ENCODE assay signal across 16 mouse cellular contexts in genomic region chr11:107222531-107223168, GRCm38 (mm10). TPM values are rescaled to one million over a fixed set of nuclear protein-coding genes. Genes with fewer than 3 reads are reported as not detected.
DNase-seq lines count a peak whose midpoint lies in the region; ATAC-seq and TF ChIP-seq lines count a peak whose summit lies in the region.
"Had no signal": no experiment of that assay in that cellular context is flagged by ENCODE, and none has a peak within 500 bp of the region (broad histone marks: within the 10 kb centered on the region; RNA-seq: fewer than 3 reads in every experiment).

No protein-coding gene starts in this region.

- DNase-seq in heart, adult 2 months, result no peak
- DNase-seq in heart, postnatal 4 days, result no peak
- DNase-seq in hindbrain, embryonic 14.5 days (ENCODE audit: low spot score), result no peak
- DNase-seq in hindbrain, embryonic 11.5 days (ENCODE audit: low spot score), result no peak
- DNase-seq in embryonic facial prominence, embryonic 14.5 days (ENCODE audit: low spot score), result peak; percentile 22
- no peak for DNase-seq in testis, postnatal 10 days (ENCODE audit: low spot score)
- no peak for DNase-seq in adrenal gland, adult 8-10 months
- DNase-seq: adrenal gland, adult 2 months; cerebellum, adult 9-10 months; gastrocnemius, postnatal 36 days; liver; lung, adult 18-20 months had no signal

- peaks cover 8% of the 10 kb centered on the region; the same call in 1 of the 2 replicates for H3K36me3 ChIP-seq in heart, adult 2 months (ENCODE audit: control insufficient read depth, insufficient read depth, low read length)
- no peaks in the 10 kb centered on the region; the same call in 1 of the 2 replicates for H3K36me3 ChIP-seq in hindbrain, embryonic 14.5 days (replicated peaks; ENCODE audit: control insufficient read depth, insufficient read depth)
- no peaks in the 10 kb centered on the region for H3K36me3 ChIP-seq in hindbrain, embryonic 11.5 days (ENCODE audit: control insufficient read depth, insufficient read depth, low read length)
- peaks cover 11% of the 10 kb centered on the region; the same call in 1 of the 2 replicates for H3K36me3 ChIP-seq in embryonic facial prominence, embryonic 14.5 days (ENCODE audit: control insufficient read depth, insufficient read depth, low read length)
- peaks cover 7% of the 10 kb centered on the region; the same call in 1 of the 2 replicates for H3K36me3 ChIP-seq in midbrain, embryonic 12.5 days

- H3K27ac ChIP-seq in heart, adult 2 months, result 0 out of 2 replicates have a peak overlapping the region, but pooled peaks have one; percentile 2
- 0 out of 2 replicates have a peak overlapping the region, but pooled peaks have one; percentile 43 for H3K27ac ChIP-seq in hindbrain, embryonic 14.5 days
- no peak overlapping the region for H3K27ac ChIP-seq in hindbrain, embryonic 11.5 days (ENCODE audit: low read depth, low read length)
- peak overlapping the region; percentile 18 for H3K27ac ChIP-seq in embryonic facial prominence, embryonic 14.5 days (replicated peaks; ENCODE audit: low read depth, low read length)
- 0 out of 2 replicates have a peak overlapping the region, but pooled peaks have one; percentile 44 for H3K27ac ChIP-seq in midbrain, embryonic 12.5 days (replicated peaks)
- H3K27ac ChIP-seq: left cerebral cortex, adult 2 months had no signal

- no peaks in the 10 kb centered on the region for H3K27me3 ChIP-seq in heart, adult 2 months (ENCODE audit: control insufficient read depth, insufficient read depth, low read length)
- H3K27me3 ChIP-seq in hindbrain, embryonic 14.5 days (ENCODE audit: control insufficient read depth, insufficient read depth, low read length), result no peaks in the 10 kb centered on the region
- no peaks in the 10 kb centered on the region for H3K27me3 ChIP-seq in hindbrain, embryonic 11.5 days (ENCODE audit: control insufficient read depth, insufficient read depth, low read length)
- H3K27me3 ChIP-seq in embryonic facial prominence, embryonic 14.5 days (replicated peaks; ENCODE audit: control insufficient read depth, insufficient read depth, low read length), result no peaks in the 10 kb centered on the region
- H3K27me3 ChIP-seq in midbrain, embryonic 12.5 days, result no peaks in the 10 kb centered on the region

- TF ChIP-seq CTCF in heart, adult 2 months (IDR thresholded peaks at IDR 0.05), result no peak

- H3K9me3 ChIP-seq in hindbrain, embryonic 14.5 days (ENCODE audit: control insufficient read depth, low read length), result no peaks in the 10 kb centered on the region
- H3K9me3 ChIP-seq in hindbrain, embryonic 11.5 days (ENCODE audit: control insufficient read depth, low read length), result no peaks in the 10 kb centered on the region
- H3K9me3 ChIP-seq in embryonic facial prominence, embryonic 14.5 days (ENCODE audit: control insufficient read depth, low read length), result no peaks in the 10 kb centered on the region
- no peaks in the 10 kb centered on the region for H3K9me3 ChIP-seq in midbrain, embryonic 12.5 days

- H3K4me3 ChIP-seq in heart, adult 2 months, result no peak overlapping the region
- H3K4me3 ChIP-seq in hindbrain, embryonic 14.5 days (replicated peaks; ENCODE audit: low read length), result no peak overlapping the region
- no peak overlapping the region for H3K4me3 ChIP-seq in hindbrain, embryonic 11.5 days (ENCODE audit: low read depth, low read length)
- H3K4me3 ChIP-seq in embryonic facial prominence, embryonic 14.5 days (ENCODE audit: low read depth, low read length), result no peak overlapping the region
- no peak overlapping the region for H3K4me3 ChIP-seq in midbrain, embryonic 12.5 days
- H3K4me3 ChIP-seq: layer of hippocampus, adult 2 months; left cerebral cortex, adult 2 months had no signal

- H3K4me1 ChIP-seq in heart, adult 2 months (ENCODE audit: control insufficient read depth, insufficient read depth, low read length), result peaks cover 7% of the 10 kb centered on the region
- H3K4me1 ChIP-seq in hindbrain, embryonic 14.5 days (replicated peaks; ENCODE audit: control insufficient read depth, insufficient read depth, low read length), result peaks cover 7% of the 10 kb centered on the region; the same call in 1 of the 2 replicates
- no peaks in the 10 kb centered on the region for H3K4me1 ChIP-seq in hindbrain, embryonic 11.5 days (replicated peaks; ENCODE audit: control insufficient read depth, insufficient read depth, low read length)
- H3K4me1 ChIP-seq in embryonic facial prominence, embryonic 14.5 days (ENCODE audit: control insufficient read depth, insufficient read depth, low read length), result peaks cover 4% of the 10 kb centered on the region; the same call in 1 of the 2 replicates
- peaks cover 12% of the 10 kb centered on the region; the same call in 1 of the 2 replicates for H3K4me1 ChIP-seq in midbrain, embryonic 12.5 days

- H3K79me2 ChIP-seq in heart, adult 2 months (replicated peaks; ENCODE audit: control insufficient read depth, insufficient read depth, low read length), result no peaks in the 10 kb centered on the region

- H3K9ac ChIP-seq in heart, adult 2 months (ENCODE audit: low read depth, low read length), result no peak overlapping the region
- H3K9ac ChIP-seq in hindbrain, embryonic 14.5 days, result no peak overlapping the region
- no peak overlapping the region for H3K9ac ChIP-seq in hindbrain, embryonic 11.5 days (ENCODE audit: low read depth, low read length)
- no peak overlapping the region for H3K9ac ChIP-seq in embryonic facial prominence, embryonic 14.5 days (ENCODE audit: low read depth, low read length)
- no peak overlapping the region for H3K9ac ChIP-seq in midbrain, embryonic 12.5 days (replicated peaks)

- TF ChIP-seq POLR2A in heart, adult 2 months (IDR thresholded peaks at IDR 0.05; ENCODE audit: insufficient read depth, low read depth, low read length), result no peak

- H3K4me2 ChIP-seq in hindbrain, embryonic 14.5 days (replicated peaks), result no peak overlapping the region
- H3K4me2 ChIP-seq in hindbrain, embryonic 11.5 days (replicated peaks; ENCODE audit: low read depth, low read length), result no peak overlapping the region
- no peak overlapping the region for H3K4me2 ChIP-seq in embryonic facial prominence, embryonic 14.5 days (ENCODE audit: low read depth, low read length)
- no peak overlapping the region; the same call in 1 of the 2 replicates for H3K4me2 ChIP-seq in midbrain, embryonic 12.5 days (replicated peaks)

- ATAC-seq in hindbrain, embryonic 14.5 days (ENCODE audit: low FRiP score), result no peak
- ATAC-seq in hindbrain, embryonic 11.5 days (ENCODE audit: low FRiP score), result no peak
- no peak for ATAC-seq in embryonic facial prominence, embryonic 14.5 days (ENCODE audit: low read depth)
- ATAC-seq in midbrain, embryonic 12.5 days (ENCODE audit: low FRiP score, low read depth), result no peak
- ATAC-seq: inflammation-experienced regulatory T-cells, adult 6 months had no signal

- no peak for TF ChIP-seq EP300 in heart, adult 2 months (IDR thresholded peaks at IDR 0.05; ENCODE audit: insufficient read depth, low read depth, low read length)

- intact Hi-C loops in heart, adult 2 months (cut with DNase I), result loop anchor here (5.0 kb wide), 1 partner anchor 35 kb away; no protein-coding TSS in a partner anchor

- 56% methylated on average over 12 of the region's 12 CpGs for WGBS in heart, adult 2 months
- WGBS in hindbrain, embryonic 14.5 days, result 63% methylated on average over 12 of the region's 12 CpGs
- 77% methylated on average over 12 of the region's 12 CpGs for WGBS in hindbrain, embryonic 11.5 days
- WGBS in embryonic facial prominence, embryonic 14.5 days, result 51% methylated on average over 12 of the region's 12 CpGs
- 53% methylated on average over 12 of the region's 12 CpGs for WGBS in midbrain, embryonic 12.5 days

RNA-seq across cellular contexts. Expression of gene Nol11, which starts 33.5 kb away (rescaled TPM):
- 10 to 100 TPM; 18.3 to 18.6 TPM for total RNA-seq in heart, adult 2 months (2021)
- 8.2 and 13.9 TPM in 2 replicates for polyA plus RNA-seq in heart, adult 2 months (2012; rRNA removed)
- 10 to 100 TPM; 28.5 to 30.8 TPM for total RNA-seq in heart, postnatal 4 days (2021)
- polyA plus RNA-seq in hindbrain, embryonic 14.5 days (2014; fragmentation: Nextera tagmentation; extraction: Ambion mirVana), result 44.3 and 49.4 TPM in 2 replicates
- polyA plus RNA-seq in hindbrain, embryonic 11.5 days (2014; fragmentation: Nextera tagmentation; extraction: Ambion mirVana), result 65.8 and 76.3 TPM in 2 replicates
- polyA plus RNA-seq in embryonic facial prominence, embryonic 14.5 days (2014; fragmentation: Nextera tagmentation; extraction: Ambion mirVana), result 37.4 and 44.0 TPM in 2 replicates
- 67.6 and 69.2 TPM in 2 replicates for polyA plus RNA-seq in midbrain, embryonic 12.5 days (2016; fragmentation: Nextera tagmentation; extraction: Ambion mirVana)
- 10 to 100 TPM; 24.8 to 31.0 (median 28.6) TPM for total RNA-seq in adrenal gland, adult 8-10 months (2022)
